Mouse (Mus musculus) urinary bladder, adult 2 months (tissue): Measurements from ENCODE around the gene Calr. TPM values are rescaled to one million over a fixed set of nuclear protein-coding genes. Genes with fewer than 3 reads are reported as not detected.

Experiments used
- DNase-seq: peaks from one replicate; pipeline ENCODE4 v3.0.0; 2022; ENCODE audit warnings: low spot score
- polyA plus RNA-seq: library from polyadenylated mRNA; depleted of rRNA; stranded (reverse); fragments of >200 nt; gene quantifications from 2 replicates; pipeline ENCODE4 v1.2.3, GENCODE M21; 2012; rRNA removed

Gene Calr
- polyA plus RNA-seq, result 362 and 430 TPM in 2 replicates

GRCm38 (mm10) chr8:84846722-84847572 lies at the start of gene Calr:
Gene Calr (minus strand): TSS chr8:84846934.
- peak; percentile 99 for DNase-seq

GRCm38 (mm10) chr8:84895963-84896362 lies 49.2 kb upstream of the Calr start:
- DNase-seq, result no peak

GRCm38 (mm10) chr8:84893709-84894134 lies 47.0 kb upstream of the Calr start, which contains the start of gene Gcdh:
Gene Gcdh (minus strand): TSS chr8:84893921.
- DNase-seq, result peak; percentile 56

- no peak for DNase-seq
Observed at GRCm38 (mm10) chr8:84892993-84893708, 46.4 kb upstream of the Calr start.

- DNase-seq, result no peak
Observed at GRCm38 (mm10) chr8:84889141-84889540, 42.4 kb upstream of the Calr start.

- no peak for DNase-seq
Observed at GRCm38 (mm10) chr8:84888280-84888679, 41.5 kb upstream of the Calr start.

GRCm38 (mm10) chr8:84884728-84885127 lies 38.0 kb upstream of the Calr start:
- no peak for DNase-seq

- DNase-seq, result no peak
Observed at GRCm38 (mm10) chr8:84878915-84879314, 32.2 kb upstream of the Calr start.

GRCm38 (mm10) chr8:84877297-84878035 lies 30.7 kb upstream of the Calr start:
- DNase-seq, result no peak

- no peak for DNase-seq
Observed at GRCm38 (mm10) chr8:84874339-84874738, 27.6 kb upstream of the Calr start.

GRCm38 (mm10) chr8:84873016-84873415 lies 26.3 kb upstream of the Calr start:
- DNase-seq, result no peak

GRCm38 (mm10) chr8:84872309-84872965 lies 25.7 kb upstream of the Calr start:
- no peak for DNase-seq

- DNase-seq, result peak; percentile 62
Observed at GRCm38 (mm10) chr8:84871376-84872308, 24.9 kb upstream of the Calr start, which contains the start of gene Syce2. Gene Syce2 (plus strand): TSS chr8:84872111.

- DNase-seq, result peak; percentile 80
Observed at GRCm38 (mm10) chr8:84856864-84857441, 10.2 kb upstream of the Calr start, which contains the start of gene Farsa. Gene Farsa (plus strand): TSS chr8:84856989.

GRCm38 (mm10) chr8:84856434-84856833 lies 9.7 kb upstream of the Calr start:
- no peak for DNase-seq

GRCm38 (mm10) chr8:84847684-84848435 lies 1.1 kb upstream of the Calr start:
- DNase-seq, result no peak

GRCm38 (mm10) chr8:84846094-84846721 lies 526 bp downstream of the Calr start:
- DNase-seq, result no peak

- no peak for DNase-seq
Observed at GRCm38 (mm10) chr8:84845355-84846093, 1.2 kb downstream of the Calr start.
